Mouse (Mus musculus) embryonic facial prominence, embryonic 13.5 days (tissue): Measurements from ENCODE around the gene Cpt1a. TPM values are rescaled to one million over a fixed set of nuclear protein-coding genes. Genes with fewer than 3 reads are reported as not detected.
A peak's percentile ranks its signal among the peaks of the same experiment; 100 is the strongest.

Experiments used
- ATAC-seq: fragments of 200-750 bp; cut with Nextera tagmentation; 2 replicates; pipeline ENCODE4 v1.8.0; 2017; ENCODE audit warnings: low read depth; ENCODE audit not compliant: insufficient number of reproducible peaks, insufficient read depth, low FRiP score, low TSS enrichment
- H3K27ac ChIP-seq: fragments of 300-500 bp; sonication (generic); 2 replicates; pipeline ENCODE4 v1.5.1; 2015; ENCODE audit warnings: moderate library complexity, mild to moderate bottlenecking, inconsistent platforms
- H3K27me3 ChIP-seq: fragments of 300-500 bp; sonication (generic); 2 replicates; pipeline ENCODE4 v1.6.1; 2015; ENCODE audit warnings: mild to moderate bottlenecking, inconsistent platforms
- H3K36me3 ChIP-seq: fragments of 300-500 bp; sonication (generic); 2 replicates; pipeline ENCODE4 v1.6.1; 2015; ENCODE audit warnings: mild to moderate bottlenecking, inconsistent platforms
- H3K4me1 ChIP-seq: fragments of 300-500 bp; sonication (generic); 2 replicates; pipeline ENCODE4 v1.6.1; 2015; ENCODE audit warnings: inconsistent platforms
- H3K4me2 ChIP-seq: fragments of 300-500 bp; sonication (generic); 2 replicates; pipeline ENCODE4 v1.6.1; 2015; ENCODE audit warnings: moderate library complexity, mild to moderate bottlenecking, inconsistent platforms
- H3K4me3 ChIP-seq: fragments of 300-500 bp; sonication (generic); 2 replicates; pipeline ENCODE4 v1.5.1; 2015; ENCODE audit warnings: mild to moderate bottlenecking, inconsistent platforms
- H3K9ac ChIP-seq: fragments of 300-500 bp; sonication (generic); 2 replicates; pipeline ENCODE4 v1.6.1; 2015; ENCODE audit warnings: mild to moderate bottlenecking, inconsistent platforms
- H3K9me3 ChIP-seq: fragments of 300-500 bp; sonication (generic); 2 replicates; pipeline ENCODE4 v1.6.1; 2016; ENCODE audit warnings: inconsistent platforms
- WGBS: fragments of 180-500 bp; shearing (Covaris S2); methylation state at CpG from one replicate; pipeline ENCODE4 v1.1.7; 2015; ENCODE audit warnings: mixed read lengths; 5-methylcytosine and 5-hydroxymethylcytosine counted together
- polyA plus RNA-seq: library from polyadenylated mRNA; unstranded; fragments of >200 nt; fragmentation: Nextera tagmentation; extraction: Ambion mirVana; gene quantifications from 2 replicates; pipeline ENCODE4 v1.2.1, GENCODE M21; 2015

The Cpt1a gene
- polyA plus RNA-seq, 1 experiment from 2014 or later: 14.4 TPM

DNA sequence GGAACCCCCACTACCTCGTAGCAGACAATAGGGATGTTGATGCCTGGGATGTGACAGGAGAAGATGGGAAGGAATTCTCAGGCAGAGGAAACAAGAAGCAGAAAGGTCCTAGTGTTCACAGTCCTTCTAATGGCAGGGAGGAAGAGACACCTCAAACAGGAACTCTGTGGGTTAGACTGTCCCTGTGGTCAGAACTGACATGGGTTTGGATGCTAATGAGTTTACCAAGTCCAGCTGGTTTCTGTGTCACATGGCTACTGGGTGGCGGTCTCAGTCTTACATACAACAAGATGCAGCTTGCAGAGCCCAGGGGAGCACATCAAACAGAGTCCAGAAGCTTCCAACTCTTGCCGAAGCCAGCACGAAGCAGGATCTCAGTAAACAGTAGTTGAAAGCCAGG lies 18.1 kb upstream of the Cpt1a start:
- ATAC-seq: no peak
- WGBS: 45% methylated on average over 4 of the region's 4 CpGs
- no peaks in the 10 kb centered on the region for H3K4me1 ChIP-seq

DNA sequence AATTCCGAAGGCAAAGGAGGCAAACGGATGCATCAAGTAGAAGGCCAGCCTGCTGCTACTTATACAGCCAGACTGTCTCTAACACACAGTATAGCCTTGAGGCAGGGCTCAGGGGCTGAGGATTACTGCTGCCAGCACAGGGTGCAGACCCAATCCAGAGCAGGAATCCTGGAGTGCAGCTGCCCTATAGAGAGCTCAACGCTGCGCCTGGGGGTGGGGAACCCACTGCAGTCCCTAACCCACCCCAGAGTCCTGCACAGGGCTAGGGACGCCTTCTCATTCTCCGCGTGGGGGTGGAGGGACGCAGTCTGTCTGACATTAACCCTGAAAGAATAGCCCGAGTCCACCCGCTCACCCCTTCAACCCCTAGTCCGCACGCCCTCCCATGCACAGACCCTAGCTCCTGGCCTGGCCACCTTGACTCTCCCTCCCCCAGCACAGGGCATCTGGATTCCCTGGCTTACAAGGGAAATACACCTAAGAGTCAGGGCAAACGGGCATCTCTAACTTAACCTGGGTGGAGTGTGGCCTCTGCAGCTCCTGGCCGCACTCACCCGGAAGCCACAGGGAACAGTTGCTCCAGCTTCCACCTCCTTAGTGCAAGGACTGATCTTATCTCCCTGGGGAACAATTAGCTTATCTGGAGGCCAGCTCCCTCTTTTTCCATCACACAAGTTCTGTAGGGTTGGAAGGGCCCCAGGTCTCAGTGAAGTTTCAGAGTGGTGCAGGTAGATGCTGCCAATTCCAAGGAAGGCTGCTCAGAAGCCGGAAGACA lies 14.8 kb upstream of the Cpt1a start:
- Histone ChIP-seq H3K36me3 (no peaks in the 10 kb centered on the region), H3K4me3 (no peak overlapping the region), H3K27ac (no peak overlapping the region), H3K9ac (no peak overlapping the region), H3K4me1 (no peaks in the 10 kb centered on the region), H3K27me3 (peaks cover 4% of the 10 kb centered on the region; the same call in 1 of the 2 replicates), H3K4me2 (no peak overlapping the region), H3K9me3 (no peaks in the 10 kb centered on the region)
- WGBS: 42% methylated on average over 16 of the region's 16 CpGs
- ATAC-seq: no peak

More for the DNA sequence above, 18.1 kb upstream of the Cpt1a start:
- Histone ChIP-seq H3K9me3 (no peaks in the 10 kb centered on the region), H3K36me3 (no peaks in the 10 kb centered on the region), H3K27ac (no peak overlapping the region), H3K4me2 (no peak overlapping the region), H3K27me3 (peaks cover 4% of the 10 kb centered on the region; the same call in 1 of the 2 replicates), H3K4me3 (no peak overlapping the region), H3K9ac (no peak overlapping the region)

DNA sequence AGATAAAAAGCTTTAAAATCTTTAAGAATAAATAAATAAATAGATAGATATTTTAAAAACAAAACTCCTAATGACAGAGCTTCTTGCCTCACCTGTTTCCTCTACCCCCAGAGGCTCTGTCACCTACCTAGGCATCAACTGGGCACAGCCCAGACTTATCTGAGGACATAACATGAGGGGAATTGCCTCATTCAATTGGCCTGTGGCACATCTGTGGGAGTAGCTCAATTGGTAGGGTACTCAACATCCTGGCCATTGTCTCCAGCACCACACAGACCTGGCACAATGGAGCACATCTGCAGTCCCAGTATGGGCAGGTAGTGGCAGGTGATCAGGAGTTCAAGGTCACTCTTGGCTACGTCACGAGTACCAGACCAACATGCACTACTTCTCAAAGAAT lies 2.8 kb upstream of the Cpt1a start:
- Histone ChIP-seq H3K4me3 (no peak overlapping the region), H3K9me3 (no peaks in the 10 kb centered on the region), H3K4me2 (no peak overlapping the region), H3K9ac (no peak overlapping the region), H3K36me3 (no peaks in the 10 kb centered on the region), H3K27ac (no peak overlapping the region), H3K4me1 (peaks cover 21% of the 10 kb centered on the region), H3K27me3 (peaks cover 39% of the 10 kb centered on the region)
- WGBS: 83% methylated on average over 2 of the region's 2 CpGs
- no peak for ATAC-seq

DNA sequence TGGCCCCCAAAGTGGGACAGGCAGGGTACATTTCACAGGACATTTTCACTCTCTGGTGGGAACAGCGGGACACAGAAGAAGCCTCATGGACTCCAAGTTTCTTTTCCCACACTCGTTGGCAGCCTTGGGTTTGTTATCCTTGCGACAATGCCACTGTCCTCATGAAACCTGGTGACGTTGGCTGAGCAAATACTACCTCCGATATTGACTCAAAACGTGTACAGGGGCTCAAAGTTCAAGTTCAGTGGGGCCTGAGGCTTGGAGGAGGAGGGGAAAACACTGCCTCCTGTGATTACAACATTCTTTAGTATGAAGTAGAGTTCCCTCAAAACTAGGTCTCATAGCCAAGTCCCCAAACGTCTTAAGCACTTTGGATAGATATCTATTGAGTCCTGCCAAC lies 2.0 kb upstream of the Cpt1a start:
- WGBS: 78% methylated on average over 7 of the region's 7 CpGs
- ATAC-seq: no peak
- H3K4me3 ChIP-seq: no peak overlapping the region
- peaks cover 23% of the 10 kb centered on the region for H3K4me1 ChIP-seq
- H3K9me3 ChIP-seq: no peaks in the 10 kb centered on the region
- H3K36me3 ChIP-seq: no peaks in the 10 kb centered on the region
- H3K27ac ChIP-seq: no peak overlapping the region
- no peak overlapping the region for H3K4me2 ChIP-seq
- peaks cover 39% of the 10 kb centered on the region for H3K27me3 ChIP-seq
- no peak overlapping the region for H3K9ac ChIP-seq

DNA sequence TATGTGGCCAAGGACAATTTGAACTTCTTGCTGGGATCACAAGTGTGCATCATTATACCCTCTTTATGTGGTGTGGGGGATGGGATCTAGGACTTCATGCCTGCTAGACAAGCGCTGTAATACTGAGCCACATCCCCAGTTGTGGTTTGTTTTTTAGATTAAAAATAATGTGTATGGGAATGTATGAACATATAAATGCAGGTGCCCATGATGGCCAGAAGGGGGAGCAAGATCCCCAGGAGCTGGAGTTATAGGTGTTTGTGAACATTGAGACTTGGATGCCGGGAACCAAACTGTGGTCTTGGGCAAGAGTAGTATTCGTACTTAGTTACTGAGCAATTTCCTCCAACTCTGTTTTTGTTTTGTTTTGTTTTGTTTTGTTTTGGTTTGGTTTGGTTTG lies 1.3 kb upstream of the Cpt1a start:
- Histone ChIP-seq H3K9ac (no peak overlapping the region), H3K4me2 (no peak overlapping the region), H3K9me3 (no peaks in the 10 kb centered on the region), H3K36me3 (no peaks in the 10 kb centered on the region), H3K4me1 (peaks cover 25% of the 10 kb centered on the region), H3K4me3 (no peak overlapping the region), H3K27me3 (peaks cover 39% of the 10 kb centered on the region), H3K27ac (no peak overlapping the region)
- ATAC-seq: no peak
- 74% methylated on average over 3 of the region's 3 CpGs for WGBS

DNA sequence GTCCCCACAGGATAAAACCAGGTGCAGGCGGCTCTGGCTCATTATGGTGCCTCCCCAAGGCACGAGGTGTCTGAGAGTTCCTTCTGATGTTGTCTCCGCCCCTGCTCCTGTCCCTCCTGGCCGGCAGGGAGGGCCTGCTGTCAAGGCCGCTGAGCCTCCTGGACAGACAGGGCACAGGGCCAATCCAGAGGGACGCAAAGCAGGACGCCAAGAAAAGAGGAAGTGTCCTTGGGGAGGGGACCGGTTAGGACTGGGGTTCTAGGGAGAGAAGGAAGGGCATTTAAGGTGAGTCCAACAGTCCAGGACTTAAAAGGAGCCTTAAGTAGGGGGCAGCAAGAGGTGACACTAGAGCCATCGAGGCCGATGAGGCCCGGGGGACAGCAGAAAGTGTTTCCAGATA lies 517 bp upstream of the Cpt1a start:
- peak overlapping the region; percentile 61; the same call in 1 of the 2 replicates for H3K4me3 ChIP-seq

DNA sequence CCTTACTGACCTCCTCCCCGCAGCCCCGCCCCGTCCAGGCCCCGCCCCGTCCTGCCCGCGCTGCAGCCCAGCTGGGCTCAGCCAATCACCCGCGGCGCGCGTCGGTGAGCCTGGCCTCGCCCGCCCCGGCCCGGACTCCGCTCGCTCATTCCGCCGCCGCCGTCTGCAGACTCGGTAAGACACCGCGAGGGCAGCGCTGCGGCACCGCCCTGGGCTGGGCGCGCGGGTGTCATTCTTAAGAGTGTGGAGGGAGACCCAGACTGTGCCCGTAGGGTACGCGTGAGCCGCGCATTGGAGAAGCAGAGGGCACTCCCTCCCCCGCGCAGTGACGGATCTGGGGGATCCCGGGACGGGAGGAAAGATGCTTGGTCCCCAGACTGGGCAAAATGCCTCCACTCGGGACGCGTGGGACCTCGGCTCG lies 1.1 kb downstream of the Cpt1a start:
- Histone ChIP-seq H3K36me3 (no peaks in the 10 kb centered on the region), H3K27me3 (peaks cover 39% of the 10 kb centered on the region), H3K4me2 (peak overlapping the region; percentile 98), H3K4me3 (peak overlapping the region; percentile 61), H3K4me1 (peaks cover 35% of the 10 kb centered on the region), H3K9me3 (no peaks in the 10 kb centered on the region), H3K27ac (no peak overlapping the region), H3K9ac (peak overlapping the region; percentile 72)
- peak; percentile 91 for ATAC-seq
- WGBS: under 1% methylated on average over 47 of the region's 47 CpGs

More for the DNA sequence above, 517 bp upstream of the Cpt1a start:
- H3K9me3 ChIP-seq: no peaks in the 10 kb centered on the region
- peaks cover 33% of the 10 kb centered on the region for H3K4me1 ChIP-seq
- H3K27ac ChIP-seq: no peak overlapping the region
- ATAC-seq: no peak
- no peak overlapping the region for H3K9ac ChIP-seq
- WGBS: 9% methylated on average over 11 of the region's 11 CpGs
- H3K27me3 ChIP-seq: peaks cover 39% of the 10 kb centered on the region
- no peaks in the 10 kb centered on the region for H3K36me3 ChIP-seq
- peak overlapping the region; percentile 98 for H3K4me2 ChIP-seq

DNA sequence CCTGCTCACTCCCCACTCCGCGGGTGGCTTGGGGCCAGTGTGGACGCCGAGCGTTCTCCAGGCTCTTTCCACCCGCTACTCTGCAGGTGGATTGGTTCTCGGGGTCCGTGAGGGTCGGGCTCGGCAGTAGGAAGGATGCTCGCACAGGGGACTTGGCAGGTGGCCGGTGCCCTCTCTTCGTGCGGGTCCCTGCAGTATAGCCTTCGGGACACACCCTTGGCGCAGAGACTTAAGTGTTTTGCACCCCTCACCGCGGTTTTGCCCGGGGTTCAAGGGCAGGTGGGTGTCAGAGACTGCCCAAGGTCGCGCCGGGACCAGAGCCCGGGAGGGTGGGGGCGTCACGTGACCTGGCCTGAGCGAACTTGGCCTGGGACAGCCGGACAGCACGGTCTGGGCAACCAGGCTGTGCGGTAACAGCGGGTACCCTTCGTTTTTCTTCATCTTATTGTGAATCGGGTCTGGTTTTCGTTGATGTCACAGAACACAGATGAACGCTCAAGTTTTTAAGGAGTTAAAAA lies 1.7 kb downstream of the Cpt1a start:
- no peaks in the 10 kb centered on the region for H3K36me3 ChIP-seq
- H3K4me1 ChIP-seq: peaks cover 35% of the 10 kb centered on the region
- H3K27ac ChIP-seq: peak overlapping the region; percentile 45; the same call in 1 of the 2 replicates
- no peak; the same call in 1 of the 2 replicates for ATAC-seq
- WGBS: under 1% methylated on average over 34 of the region's 34 CpGs
- no peaks in the 10 kb centered on the region for H3K9me3 ChIP-seq
- peak overlapping the region; percentile 98 for H3K4me2 ChIP-seq
- H3K27me3 ChIP-seq: peaks cover 39% of the 10 kb centered on the region
- peak overlapping the region; percentile 61 for H3K4me3 ChIP-seq
- H3K9ac ChIP-seq: peak overlapping the region; percentile 72

DNA sequence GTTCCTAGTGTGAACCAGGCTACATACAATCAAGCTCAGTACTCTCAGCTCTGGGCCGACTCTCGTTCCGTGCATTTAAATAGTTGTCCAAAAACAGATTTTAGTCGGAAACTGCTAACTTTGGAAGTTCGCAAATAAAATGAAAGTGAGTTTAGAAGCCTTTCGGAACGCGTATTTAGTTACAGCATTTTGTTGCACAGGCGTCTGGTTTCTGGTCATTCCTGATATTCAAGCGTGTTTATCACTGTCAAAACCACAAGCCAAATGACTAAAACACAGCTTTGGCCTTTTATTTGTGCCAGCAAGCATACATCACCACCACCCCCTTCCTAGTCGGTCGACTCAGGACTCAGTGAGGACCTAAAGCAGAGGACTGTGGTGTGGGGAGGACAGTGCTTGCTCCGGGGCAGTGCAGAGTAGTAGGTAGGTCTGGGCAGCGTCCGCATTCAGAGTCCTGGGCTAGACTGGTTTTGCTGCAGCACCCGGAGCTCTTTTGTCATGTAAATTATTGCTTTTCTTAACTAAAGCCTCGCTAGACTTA lies 2.2 kb downstream of the Cpt1a start:
- H3K4me3 ChIP-seq: peak overlapping the region; percentile 61
- WGBS: 2% methylated on average over 17 of the region's 17 CpGs
- H3K9ac ChIP-seq: peak overlapping the region; percentile 72
- peaks cover 38% of the 10 kb centered on the region for H3K27me3 ChIP-seq
- peaks cover 35% of the 10 kb centered on the region for H3K4me1 ChIP-seq
- H3K36me3 ChIP-seq: no peaks in the 10 kb centered on the region
- H3K4me2 ChIP-seq: peak overlapping the region; percentile 98
- no peaks in the 10 kb centered on the region for H3K9me3 ChIP-seq
- H3K27ac ChIP-seq: peak overlapping the region; percentile 94
- ATAC-seq: no peak

DNA sequence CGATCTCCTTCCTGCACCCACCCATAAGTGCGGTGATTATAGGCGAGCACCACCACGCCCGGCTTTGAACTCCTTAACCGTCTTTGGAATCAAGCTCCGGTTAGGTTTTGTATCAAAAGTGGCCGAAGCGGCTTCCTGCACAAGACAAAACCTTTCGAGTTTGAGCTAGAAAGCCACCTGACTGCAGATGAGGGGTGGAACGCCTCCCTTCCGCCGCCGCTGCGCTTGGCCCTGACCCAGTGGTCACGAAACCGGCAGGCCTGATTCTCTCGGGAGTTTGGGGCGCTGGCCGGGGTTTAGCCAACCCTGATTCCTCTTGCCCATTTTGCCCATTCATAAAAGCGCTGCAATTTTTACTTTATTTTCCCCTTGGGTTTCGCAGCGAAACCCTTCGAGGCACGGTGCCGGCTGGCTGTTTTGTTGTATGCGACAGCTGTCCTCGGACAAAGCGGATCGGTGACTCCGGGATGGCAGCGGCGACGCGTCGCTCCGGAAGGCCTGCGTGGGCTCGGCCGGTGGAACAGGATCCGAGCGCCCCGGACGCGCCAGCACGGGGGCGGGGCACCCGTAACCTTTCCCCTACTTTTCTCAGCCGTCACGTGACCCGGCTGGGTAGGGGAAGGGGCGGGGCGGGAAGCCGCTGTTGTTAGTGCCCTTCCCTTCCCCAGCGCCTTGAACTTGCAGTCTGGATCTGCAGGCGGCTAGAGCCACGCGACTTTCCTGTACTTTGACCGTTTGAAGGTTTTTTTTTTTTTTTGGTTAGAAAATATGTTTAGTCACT lies 3.0 kb downstream of the Cpt1a start:
- H3K27me3 ChIP-seq: peaks cover 32% of the 10 kb centered on the region
- peak overlapping the region; percentile 72 for H3K9ac ChIP-seq
- ATAC-seq: peak; percentile 61; the same call in 1 of the 2 replicates
- peak overlapping the region; percentile 98 for H3K4me2 ChIP-seq
- under 1% methylated on average over 59 of the region's 59 CpGs for WGBS
- H3K9me3 ChIP-seq: no peaks in the 10 kb centered on the region
- peak overlapping the region; percentile 61 for H3K4me3 ChIP-seq
- H3K4me1 ChIP-seq: peaks cover 35% of the 10 kb centered on the region
- peak overlapping the region; percentile 94 for H3K27ac ChIP-seq
- no peaks in the 10 kb centered on the region for H3K36me3 ChIP-seq

DNA sequence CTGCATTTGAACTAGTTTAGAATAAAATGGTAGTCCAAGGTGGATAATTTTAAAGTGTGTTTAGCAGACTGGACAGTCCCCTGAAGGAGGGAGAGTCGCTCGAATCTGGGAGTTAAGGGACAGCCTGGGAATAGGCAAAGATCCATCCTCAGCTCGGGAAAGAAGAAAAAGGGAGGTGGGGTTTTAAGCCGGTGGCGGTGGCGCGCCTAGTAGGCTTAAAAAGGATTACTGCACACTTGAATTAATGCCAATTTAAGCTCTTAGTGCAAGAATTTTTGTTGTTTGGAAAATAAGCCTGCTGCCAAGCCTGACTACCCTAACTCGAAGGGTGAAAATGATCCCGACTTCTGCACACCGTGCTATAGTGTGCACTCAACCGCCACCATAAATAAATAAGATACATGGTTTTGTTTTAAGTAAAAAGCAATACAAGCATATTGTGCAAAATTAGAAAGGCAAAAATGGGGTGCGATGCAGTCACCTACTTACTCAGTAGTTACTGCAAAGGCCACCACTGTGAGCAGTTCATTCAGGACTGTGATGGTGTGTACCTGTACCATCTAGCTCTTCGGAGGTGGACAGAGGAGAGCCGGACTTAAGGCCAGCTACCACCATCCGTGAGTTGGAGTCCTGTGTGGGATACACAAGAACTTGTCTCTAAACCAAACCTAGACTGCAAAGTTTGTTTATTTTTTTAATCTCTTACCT lies 3.8 kb downstream of the Cpt1a start:
- no peaks in the 10 kb centered on the region for H3K9me3 ChIP-seq
- no peaks in the 10 kb centered on the region for H3K36me3 ChIP-seq
- H3K4me3 ChIP-seq: peak overlapping the region; percentile 61
- ATAC-seq: no peak
- WGBS: 30% methylated on average over 15 of the region's 15 CpGs
- peaks cover 25% of the 10 kb centered on the region for H3K27me3 ChIP-seq
- no peak overlapping the region; the same call in none of the 2 replicates for H3K9ac ChIP-seq
- H3K4me1 ChIP-seq: peaks cover 35% of the 10 kb centered on the region
- peak overlapping the region; percentile 94 for H3K27ac ChIP-seq
- H3K4me2 ChIP-seq: peak overlapping the region; percentile 98
